Mouse (Mus musculus) kidney, adult 2 months (tissue): ENCODE data around the gene 4930452B06Rik. TPM values are rescaled to one million over a fixed set of nuclear protein-coding genes. Genes with fewer than 3 reads are reported as not detected.

ENCODE experiments used
- DNase-seq: peaks from one replicate; pipeline ENCODE4 v3.0.0; 2021
- H3K27ac ChIP-seq: fragments of 200-500 bp; 2 replicates; pipeline ENCODE4 v1.5.1; 2012; ENCODE audit warnings: low read depth, low read length, control low read depth, inconsistent platforms; ENCODE audit not compliant: insufficient read depth
- H3K27me3 ChIP-seq: fragments of 200-500 bp; replicated peaks from 2 replicates; pipeline ENCODE4 v1.6.1; 2012; ENCODE audit warnings: mild to moderate bottlenecking, moderate library complexity, low read length, inconsistent platforms; ENCODE audit not compliant: control insufficient read depth, insufficient read depth
- H3K36me3 ChIP-seq: fragments of 200-500 bp; 2 replicates; pipeline ENCODE4 v1.6.1; 2012; ENCODE audit warnings: mild to moderate bottlenecking, moderate library complexity, low read length, inconsistent platforms; ENCODE audit not compliant: control insufficient read depth, insufficient read depth
- H3K4me1 ChIP-seq: fragments of 200-500 bp; 2 replicates; pipeline ENCODE4 v1.6.1; 2011; ENCODE audit warnings: low read length; ENCODE audit not compliant: control insufficient read depth, insufficient read depth
- H3K4me3 ChIP-seq: fragments of 200-500 bp; 2 replicates; pipeline ENCODE4 v1.5.1; 2011; ENCODE audit warnings: mild to moderate bottlenecking, low read depth, low read length, control low read depth; ENCODE audit not compliant: insufficient read depth
- CTCF ChIP-seq: fragments of 200-500 bp; conservative IDR thresholded peaks from 2 replicates; pipeline ENCODE4 v1.5.1; 2011; ENCODE audit warnings: low read depth, mild to moderate bottlenecking, control low read depth, low read length, moderate library complexity, mixed read lengths; ENCODE audit not compliant: insufficient read depth, insufficient read length
- POLR2A ChIP-seq: fragments of 200-500 bp; IDR thresholded peaks from one replicate; pipeline ENCODE4 v1.6.1; 2011; ENCODE audit warnings: low read depth, low read length, control low read depth
- whole genome bisulfite sequencing: fragments of 180-500 bp; shearing (Covaris S2); methylation state at CpG from one replicate; pipeline ENCODE4 v1.1.7; 2018; 5-methylcytosine and 5-hydroxymethylcytosine counted together
- polyA plus RNA-seq: library from polyadenylated mRNA; depleted of rRNA; stranded (reverse); fragments of >200 nt; gene quantifications from 2 replicates; pipeline ENCODE4 v1.2.3, GENCODE M21; 2012

Gene 4930452B06Rik
- polyA plus RNA-seq, 1 experiment: 0.58 TPM

- Histone ChIP-seq H3K4me1 (no peaks in the 10 kb centered on the region), H3K4me3 (no peak overlapping the region), H3K27me3 (no peaks in the 10 kb centered on the region), H3K36me3 (no peaks in the 10 kb centered on the region), H3K27ac (no peak overlapping the region)
- DNase-seq: no peak
- no peak for TF ChIP-seq CTCF
- no peak for TF ChIP-seq POLR2A
- 71% methylated on average over 4 of the region's 4 CpGs for WGBS
Observed at GRCm38 (mm10) chr14:8459759-8460158, 206.3 kb downstream of the 4930452B06Rik start.

DNA sequence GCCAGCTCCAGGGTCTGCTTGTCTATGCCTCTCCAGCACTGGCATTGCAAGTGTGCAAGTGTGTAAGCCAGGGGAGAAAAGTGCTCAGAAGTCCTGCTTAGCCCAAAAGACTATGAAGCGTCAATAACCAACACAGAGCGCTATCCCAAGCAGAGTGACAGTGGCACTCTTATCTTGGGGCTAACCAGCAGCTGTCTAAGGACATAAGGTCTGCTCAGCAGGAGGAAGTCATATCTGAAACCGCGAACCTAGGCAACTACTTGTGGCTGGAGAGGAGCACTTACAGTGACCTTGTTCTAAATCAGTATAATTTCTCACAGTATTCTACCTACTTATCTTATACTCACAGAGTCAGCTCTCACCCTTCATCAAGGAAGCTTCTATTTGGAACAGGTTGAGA lies 214.9 kb downstream of the 4930452B06Rik start:
- Histone ChIP-seq H3K36me3 (no peaks in the 10 kb centered on the region), H3K27me3 (no peaks in the 10 kb centered on the region), H3K4me1 (no peaks in the 10 kb centered on the region), H3K4me3 (no peak overlapping the region), H3K27ac (no peak overlapping the region)
- TF ChIP-seq CTCF (no peak), POLR2A (no peak)
- WGBS: 91% methylated on average over 4 of the region's 4 CpGs
- no peak for DNase-seq

DNA sequence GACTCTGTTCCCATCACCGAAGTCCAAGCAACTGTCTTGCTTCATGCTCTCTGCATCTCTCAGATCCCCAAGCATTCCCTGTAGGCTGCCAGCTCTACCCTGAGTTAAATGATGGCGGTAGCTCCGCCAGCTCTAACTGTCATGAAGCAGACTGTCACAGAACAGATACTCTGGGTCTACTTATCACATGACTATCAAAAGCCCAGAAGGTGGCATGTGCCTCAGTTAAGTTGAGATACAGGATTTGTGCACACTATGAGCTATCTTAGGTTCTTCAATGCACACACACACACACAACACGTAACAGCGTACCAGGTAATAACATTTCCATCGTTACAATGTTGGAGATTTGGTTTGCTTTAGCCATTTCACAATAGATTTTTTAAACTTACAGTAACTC lies 215.7 kb downstream of the 4930452B06Rik start:
- Histone ChIP-seq H3K27me3 (no peaks in the 10 kb centered on the region), H3K36me3 (no peaks in the 10 kb centered on the region), H3K27ac (no peak overlapping the region), H3K4me1 (no peaks in the 10 kb centered on the region), H3K4me3 (no peak overlapping the region)
- TF ChIP-seq POLR2A (no peak), CTCF (no peak)
- DNase-seq: no peak
- 94% methylated on average over 6 of the region's 6 CpGs for WGBS

- no peak overlapping the region for H3K27ac ChIP-seq
- H3K36me3 ChIP-seq: no peaks in the 10 kb centered on the region
- DNase-seq: no peak
- no peaks in the 10 kb centered on the region for H3K4me1 ChIP-seq
- TF ChIP-seq POLR2A (no peak), CTCF (no peak)
- H3K4me3 ChIP-seq: no peak overlapping the region
- no peaks in the 10 kb centered on the region for H3K27me3 ChIP-seq
Observed at GRCm38 (mm10) chr14:8449299-8449698, 216.7 kb downstream of the 4930452B06Rik start.

DNA sequence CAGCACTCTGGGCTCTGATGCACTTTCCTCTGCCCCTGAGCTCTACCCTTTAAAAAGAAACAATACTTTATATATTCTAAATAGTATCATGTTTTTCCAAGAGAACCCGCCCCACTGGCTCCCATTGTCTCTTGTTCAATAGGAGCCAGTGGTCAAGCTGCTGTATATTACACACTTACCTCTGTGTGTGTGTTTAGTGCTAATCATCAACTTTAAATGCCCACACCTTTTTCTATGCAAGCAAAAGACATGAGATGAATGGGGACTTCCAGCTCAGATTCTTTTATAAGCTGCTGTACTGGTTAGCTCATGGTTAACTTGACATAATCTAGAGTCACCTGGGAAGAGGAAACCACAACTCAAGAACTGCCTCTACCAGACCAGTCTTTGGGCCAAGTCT lies 218.7 kb downstream of the 4930452B06Rik start:
- WGBS: 98% methylated on average over 1 of the region's 1 CpGs
- TF ChIP-seq CTCF: no peak
- TF ChIP-seq POLR2A: no peak
- Histone ChIP-seq H3K4me1 (peaks cover 3% of the 10 kb centered on the region; the same call in 1 of the 2 replicates), H3K27ac (no peak overlapping the region), H3K27me3 (no peaks in the 10 kb centered on the region), H3K4me3 (no peak overlapping the region), H3K36me3 (no peaks in the 10 kb centered on the region)
- no peak for DNase-seq

DNA sequence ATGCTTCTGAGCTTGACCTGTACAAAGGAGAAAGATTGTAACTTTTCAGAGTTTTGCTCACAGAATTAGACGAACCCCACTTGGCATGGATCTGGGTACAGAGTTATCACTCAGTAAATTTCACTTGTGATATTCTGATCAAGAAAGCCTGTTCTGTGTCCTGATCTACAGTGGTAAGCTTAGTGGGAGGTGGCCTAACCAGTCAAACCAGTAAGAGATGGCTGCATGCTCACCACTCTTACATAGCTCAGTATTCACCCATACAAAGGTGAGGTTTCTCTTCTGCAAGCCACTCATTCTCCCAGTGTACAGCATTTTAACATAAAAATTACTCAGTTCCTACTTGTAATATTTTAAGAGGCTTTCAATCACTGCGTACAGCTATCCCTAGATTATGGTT lies 221.7 kb downstream of the 4930452B06Rik start:
- TF ChIP-seq CTCF: no peak
- no peak for DNase-seq
- Histone ChIP-seq H3K4me1 (peaks cover 6% of the 10 kb centered on the region; the same call in 1 of the 2 replicates), H3K27ac (no peak overlapping the region), H3K36me3 (no peaks in the 10 kb centered on the region), H3K4me3 (no peak overlapping the region), H3K27me3 (no peaks in the 10 kb centered on the region)
- 74% methylated on average over 2 of the region's 2 CpGs for WGBS

DNA sequence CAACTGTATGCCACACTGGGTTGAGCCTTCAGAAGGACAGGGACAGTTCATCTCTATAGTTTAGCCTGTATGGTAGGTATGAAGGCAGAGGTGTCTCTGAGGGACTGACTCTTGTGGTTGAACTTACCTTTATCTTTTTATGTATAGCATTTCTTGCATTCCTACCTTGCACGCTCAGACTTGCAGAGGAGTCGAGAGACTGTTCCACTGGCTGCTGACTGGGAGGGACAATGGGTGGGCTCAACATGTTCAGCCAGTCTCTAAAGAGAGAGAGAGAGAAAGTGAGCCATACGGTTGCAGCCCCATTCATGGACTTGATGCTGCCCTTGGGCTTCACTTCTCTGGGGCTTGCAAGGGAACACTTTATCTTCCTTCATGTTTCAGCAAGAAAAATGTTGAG lies 223.3 kb downstream of the 4930452B06Rik start:
- WGBS: 68% methylated on average over 3 of the region's 3 CpGs
- DNase-seq: no peak

DNA sequence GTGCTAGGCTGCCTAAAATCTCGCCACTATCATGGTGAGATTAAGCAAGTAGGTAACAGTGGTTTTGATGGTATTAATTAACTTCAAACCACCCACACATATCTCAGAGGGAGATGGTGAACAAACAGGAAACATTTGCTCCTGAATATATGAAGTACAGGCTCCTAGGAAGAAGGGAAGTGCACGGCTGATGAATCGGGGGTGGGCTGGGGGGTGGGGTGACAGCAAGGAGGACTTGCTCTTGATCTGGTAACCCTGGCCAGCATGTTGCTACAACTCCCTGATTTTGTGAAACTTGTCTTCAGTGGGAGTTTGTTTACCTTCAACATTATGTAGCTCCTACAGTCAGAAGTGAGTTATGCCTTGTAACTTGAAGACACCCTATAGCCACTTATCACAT lies 224.4 kb downstream of the 4930452B06Rik start:
- 48% methylated on average over 3 of the region's 3 CpGs for WGBS
- H3K4me3 ChIP-seq: no peak overlapping the region
- no peaks in the 10 kb centered on the region for H3K36me3 ChIP-seq
- TF ChIP-seq POLR2A (no peak), CTCF (no peak)
- H3K4me1 ChIP-seq: peaks cover 6% of the 10 kb centered on the region; the same call in 1 of the 2 replicates
- H3K27ac ChIP-seq: no peak overlapping the region
- no peak for DNase-seq
- H3K27me3 ChIP-seq: no peaks in the 10 kb centered on the region

More for the DNA sequence above, 223.3 kb downstream of the 4930452B06Rik start:
- no peak for TF ChIP-seq POLR2A
- TF ChIP-seq CTCF: no peak
- H3K4me3 ChIP-seq: no peak overlapping the region
- H3K36me3 ChIP-seq: no peaks in the 10 kb centered on the region
- H3K27ac ChIP-seq: no peak overlapping the region
- no peaks in the 10 kb centered on the region for H3K27me3 ChIP-seq
- H3K4me1 ChIP-seq: peaks cover 6% of the 10 kb centered on the region; the same call in 1 of the 2 replicates
